Mouse (Mus musculus): ENCODE data around the gene Cnst. TPM values are rescaled to one million over a fixed set of nuclear protein-coding genes. Genes with fewer than 3 reads are reported as not detected.
A peak's percentile ranks its signal among the peaks of the same experiment; 100 is the strongest.

The Cnst gene
- polyA plus RNA-seq, 1 experiment from 2014 or later, result 12.1 TPM

GRCm38 (mm10) chr1:179556921-179557320, 10.8 kb downstream of the Cnst start:
- H3K4me1 ChIP-seq (replicated peaks), result peaks cover 49% of the 10 kb centered on the region
- H3K27ac ChIP-seq (replicated peaks), result no peak overlapping the region
- no peaks in the 10 kb centered on the region for H3K9me3 ChIP-seq (replicated peaks)
- no peak for ATAC-seq (ENCODE audit: insufficient read depth)
- no peak overlapping the region for H3K9ac ChIP-seq
- H3K27me3 ChIP-seq, result no peaks in the 10 kb centered on the region
- WGBS (ENCODE audit: insufficient replicate concordance), result 69% methylated on average over 3 of the region's 3 CpGs
- H3K36me3 ChIP-seq (replicated peaks), result no peaks in the 10 kb centered on the region; the same call in 1 of the 2 replicates
- H3K4me2 ChIP-seq, result no peak overlapping the region
- no peak overlapping the region for H3K4me3 ChIP-seq (replicated peaks)

- no peak overlapping the region for H3K4me2 ChIP-seq
- H3K4me3 ChIP-seq (replicated peaks), result no peak overlapping the region
- no peak for ATAC-seq (ENCODE audit: insufficient read depth)
- H3K9me3 ChIP-seq (replicated peaks), result no peaks in the 10 kb centered on the region
- no peaks in the 10 kb centered on the region for H3K36me3 ChIP-seq (replicated peaks)
- no peak overlapping the region for H3K27ac ChIP-seq (replicated peaks)
- no peaks in the 10 kb centered on the region for H3K27me3 ChIP-seq
- peaks cover 25% of the 10 kb centered on the region for H3K4me1 ChIP-seq (replicated peaks)
- 51% methylated on average over 11 of the region's 11 CpGs for WGBS (ENCODE audit: insufficient replicate concordance)
- no peak overlapping the region for H3K9ac ChIP-seq
Measured at GRCm38 (mm10) chr1:179559446-179560194, 13.4 kb downstream of the Cnst start.

- H3K4me2 ChIP-seq, result no peak overlapping the region
- H3K36me3 ChIP-seq (replicated peaks), result no peaks in the 10 kb centered on the region
- no peak overlapping the region for H3K4me3 ChIP-seq (replicated peaks)
- H3K9me3 ChIP-seq (replicated peaks), result no peaks in the 10 kb centered on the region
- 81% methylated on average over 6 of the region's 6 CpGs for WGBS (ENCODE audit: insufficient replicate concordance)
- ATAC-seq (ENCODE audit: insufficient read depth), result no peak
- peaks cover 22% of the 10 kb centered on the region for H3K4me1 ChIP-seq (replicated peaks)
- H3K9ac ChIP-seq, result no peak overlapping the region
- H3K27me3 ChIP-seq, result no peaks in the 10 kb centered on the region
- no peak overlapping the region for H3K27ac ChIP-seq (replicated peaks)
Measured at GRCm38 (mm10) chr1:179560845-179561430, 14.8 kb downstream of the Cnst start.

- Histone ChIP-seq H3K9ac (no peak overlapping the region), H3K4me2 (no peak overlapping the region), H3K4me3 (replicated peaks) (no peak overlapping the region), H3K27ac (replicated peaks) (no peak overlapping the region), H3K27me3 (no peaks in the 10 kb centered on the region), H3K9me3 (replicated peaks) (no peaks in the 10 kb centered on the region), H3K4me1 (replicated peaks) (peaks cover 35% of the 10 kb centered on the region), H3K36me3 (replicated peaks) (no peaks in the 10 kb centered on the region)
- ATAC-seq (ENCODE audit: insufficient read depth), result no peak
- 77% methylated on average over 4 of the region's 4 CpGs for whole genome bisulfite sequencing (ENCODE audit: insufficient replicate concordance)
Measured at GRCm38 (mm10) chr1:179563211-179563610, 17.0 kb downstream of the Cnst start.

- no peaks in the 10 kb centered on the region for H3K36me3 ChIP-seq (replicated peaks)
- no peaks in the 10 kb centered on the region for H3K27me3 ChIP-seq
- no peak overlapping the region for H3K4me3 ChIP-seq (replicated peaks)
- H3K27ac ChIP-seq (replicated peaks), result no peak overlapping the region
- no peak overlapping the region for H3K9ac ChIP-seq
- no peak overlapping the region for H3K4me2 ChIP-seq
- no peaks in the 10 kb centered on the region for H3K9me3 ChIP-seq (replicated peaks)
- ATAC-seq (ENCODE audit: insufficient read depth), result no peak
- whole genome bisulfite sequencing (ENCODE audit: insufficient replicate concordance), result 82% methylated on average over 5 of the region's 5 CpGs
- peaks cover 42% of the 10 kb centered on the region for H3K4me1 ChIP-seq (replicated peaks)
Measured at GRCm38 (mm10) chr1:179563926-179564325, 17.8 kb downstream of the Cnst start.

GRCm38 (mm10) chr1:179567558-179567957, 21.4 kb downstream of the Cnst start:
- no peak overlapping the region for H3K4me2 ChIP-seq
- H3K36me3 ChIP-seq (replicated peaks), result no peaks in the 10 kb centered on the region
- H3K4me1 ChIP-seq (replicated peaks), result peaks cover 31% of the 10 kb centered on the region
- no peaks in the 10 kb centered on the region for H3K9me3 ChIP-seq (replicated peaks)
- H3K9ac ChIP-seq, result no peak overlapping the region
- 81% methylated on average over 7 of the region's 7 CpGs for WGBS (ENCODE audit: insufficient replicate concordance)
- ATAC-seq (ENCODE audit: insufficient read depth), result no peak
- H3K27ac ChIP-seq (replicated peaks), result no peak overlapping the region
- H3K27me3 ChIP-seq, result no peaks in the 10 kb centered on the region
- no peak overlapping the region for H3K4me3 ChIP-seq (replicated peaks)

- no peaks in the 10 kb centered on the region for H3K27me3 ChIP-seq
- H3K4me1 ChIP-seq (replicated peaks), result peaks cover 34% of the 10 kb centered on the region
- no peak overlapping the region for H3K9ac ChIP-seq
- WGBS (ENCODE audit: insufficient replicate concordance), result 30% methylated on average over 4 of the region's 4 CpGs
- H3K4me2 ChIP-seq, result no peak overlapping the region
- no peaks in the 10 kb centered on the region for H3K36me3 ChIP-seq (replicated peaks)
- H3K9me3 ChIP-seq (replicated peaks), result no peaks in the 10 kb centered on the region
- no peak overlapping the region for H3K4me3 ChIP-seq (replicated peaks)
- peak; percentile 60; the same call in 1 of the 2 replicates for ATAC-seq (ENCODE audit: insufficient read depth)
- no peak overlapping the region for H3K27ac ChIP-seq (replicated peaks)
Measured at GRCm38 (mm10) chr1:179568690-179569398, 22.7 kb downstream of the Cnst start.

GRCm38 (mm10) chr1:179570482-179570881, 24.3 kb downstream of the Cnst start:
- no peaks in the 10 kb centered on the region for H3K36me3 ChIP-seq (replicated peaks)
- H3K4me1 ChIP-seq (replicated peaks), result peaks cover 38% of the 10 kb centered on the region
- WGBS (ENCODE audit: insufficient replicate concordance), result 89% methylated on average over 1 of the region's 1 CpGs

GRCm38 (mm10) chr1:179571686-179572085, 25.5 kb downstream of the Cnst start:
- no peak for ATAC-seq (ENCODE audit: insufficient read depth)
- Histone ChIP-seq H3K4me1 (replicated peaks) (peaks cover 33% of the 10 kb centered on the region), H3K27ac (replicated peaks) (no peak overlapping the region), H3K4me2 (no peak overlapping the region), H3K9ac (no peak overlapping the region), H3K4me3 (replicated peaks) (no peak overlapping the region), H3K36me3 (replicated peaks) (no peaks in the 10 kb centered on the region), H3K9me3 (replicated peaks) (no peaks in the 10 kb centered on the region), H3K27me3 (no peaks in the 10 kb centered on the region)
- WGBS (ENCODE audit: insufficient replicate concordance), result 73% methylated on average over 4 of the region's 4 CpGs

More at GRCm38 (mm10) chr1:179570482-179570881, 24.3 kb downstream of the Cnst start:
- no peak overlapping the region for H3K9ac ChIP-seq
- H3K27me3 ChIP-seq, result no peaks in the 10 kb centered on the region
- H3K9me3 ChIP-seq (replicated peaks), result no peaks in the 10 kb centered on the region
- H3K4me2 ChIP-seq, result no peak overlapping the region
- peak; percentile 35; the same call in 1 of the 2 replicates for ATAC-seq (ENCODE audit: insufficient read depth)
- H3K4me3 ChIP-seq (replicated peaks), result no peak overlapping the region
- H3K27ac ChIP-seq (replicated peaks), result no peak overlapping the region

GRCm38 (mm10) chr1:179573650-179574206, 27.6 kb downstream of the Cnst start:
- ATAC-seq (ENCODE audit: insufficient read depth), result no peak
- Histone ChIP-seq H3K9me3 (replicated peaks) (no peaks in the 10 kb centered on the region), H3K4me3 (replicated peaks) (no peak overlapping the region), H3K36me3 (replicated peaks) (no peaks in the 10 kb centered on the region), H3K4me1 (replicated peaks) (peaks cover 29% of the 10 kb centered on the region), H3K4me2 (no peak overlapping the region), H3K27me3 (no peaks in the 10 kb centered on the region), H3K9ac (no peak overlapping the region), H3K27ac (replicated peaks) (no peak overlapping the region)
- WGBS (ENCODE audit: insufficient replicate concordance), result 60% methylated on average over 6 of the region's 6 CpGs

GRCm38 (mm10) chr1:179578625-179579024, 32.5 kb downstream of the Cnst start:
- Histone ChIP-seq H3K4me3 (replicated peaks) (no peak overlapping the region), H3K4me1 (replicated peaks) (peaks cover 59% of the 10 kb centered on the region), H3K36me3 (replicated peaks) (peaks cover 27% of the 10 kb centered on the region), H3K27ac (replicated peaks) (no peak overlapping the region; the same call in 1 of the 2 replicates), H3K27me3 (no peaks in the 10 kb centered on the region), H3K9me3 (replicated peaks) (no peaks in the 10 kb centered on the region), H3K9ac (no peak overlapping the region), H3K4me2 (peak overlapping the region; percentile 16; the same call in 1 of the 2 replicates)
- 0 out of 2 replicates have a peak, but pooled peaks have one; percentile 21 for ATAC-seq (ENCODE audit: insufficient read depth)
- WGBS (ENCODE audit: insufficient replicate concordance), result 26% methylated on average over 6 of the region's 6 CpGs
